Mouse (Mus musculus) heart, adult 9 months (tissue): ENCODE measurements around the gene Hectd4.
A peak's percentile ranks its signal among the peaks of the same experiment; 100 is the strongest.
"Not testable (repeated sequence)": the region's sequence is repeated elsewhere in the genome, so short reads cannot be mapped to it uniquely, and the experiment has no call there.

ENCODE experiments used
- DNase-seq, 2 experiments: peaks; one replicate each; pipeline ENCODE4 v3.0.0; 2022; ENCODE audit warnings: low spot score in 2 of 2

Hectd4 gene

GRCm38 (mm10) chr5:121206540-121206939 is 13.5 kb upstream of the Hectd4 start:
- DNase-seq: no peak

DNA sequence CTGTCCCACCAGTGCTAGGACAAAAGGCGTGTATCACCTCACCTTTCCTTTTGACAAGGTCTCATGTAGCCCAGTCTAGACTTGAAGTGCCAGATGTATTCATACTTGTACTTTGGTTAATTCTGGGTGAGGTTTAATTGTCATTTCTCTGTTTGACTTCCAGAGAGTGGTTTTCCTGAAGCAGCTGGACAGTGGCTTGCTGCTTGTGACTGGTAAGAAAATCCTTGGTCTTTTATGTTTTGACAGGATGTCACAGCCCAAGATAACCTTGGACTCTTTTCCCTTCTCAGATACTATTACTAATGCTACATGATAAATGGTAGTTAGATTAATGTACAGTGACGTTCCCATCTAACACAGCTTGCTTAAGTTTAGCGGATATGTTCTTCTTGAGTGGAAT is 13.0 kb upstream of the Hectd4 start:
- no peak for DNase-seq

- DNase-seq: no peak
Observed at GRCm38 (mm10) chr5:121209755-121210600, 10.0 kb upstream of the Hectd4 start.

- DNase-seq: no peak
Observed at GRCm38 (mm10) chr5:121210601-121210924, 9.5 kb upstream of the Hectd4 start.

GRCm38 (mm10) chr5:121212108-121212507 is 7.9 kb upstream of the Hectd4 start:
- no peak for DNase-seq

DNA sequence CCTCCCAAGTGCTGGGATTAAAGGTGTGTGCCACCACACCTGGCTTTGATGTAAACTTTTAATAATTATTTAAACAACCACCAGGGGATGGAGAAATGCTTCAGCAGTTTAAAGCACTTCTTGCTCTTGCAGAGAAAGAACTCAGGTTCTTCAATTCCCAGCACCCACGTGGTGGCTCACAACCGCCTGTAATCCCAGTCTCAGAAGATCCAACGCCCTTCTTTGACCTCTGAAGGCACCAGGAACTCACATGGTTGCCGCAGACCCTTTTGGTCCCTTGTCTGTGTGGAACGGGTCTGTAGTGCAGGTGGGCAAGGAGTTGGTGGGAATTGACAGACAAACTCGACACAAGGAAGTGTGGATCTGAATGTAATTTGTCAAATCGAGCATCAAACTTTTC is 5.3 kb upstream of the Hectd4 start:
- no peak for DNase-seq

- DNase-seq: peak; percentile 17 to 49
Observed at GRCm38 (mm10) chr5:121215380-121216125, 4.5 kb upstream of the Hectd4 start.

- DNase-seq: no peak
Observed at GRCm38 (mm10) chr5:121216126-121216446, 3.9 kb upstream of the Hectd4 start.

GRCm38 (mm10) chr5:121216584-121217312 is 3.3 kb upstream of the Hectd4 start:
- DNase-seq: not testable (repeated sequence)

DNA sequence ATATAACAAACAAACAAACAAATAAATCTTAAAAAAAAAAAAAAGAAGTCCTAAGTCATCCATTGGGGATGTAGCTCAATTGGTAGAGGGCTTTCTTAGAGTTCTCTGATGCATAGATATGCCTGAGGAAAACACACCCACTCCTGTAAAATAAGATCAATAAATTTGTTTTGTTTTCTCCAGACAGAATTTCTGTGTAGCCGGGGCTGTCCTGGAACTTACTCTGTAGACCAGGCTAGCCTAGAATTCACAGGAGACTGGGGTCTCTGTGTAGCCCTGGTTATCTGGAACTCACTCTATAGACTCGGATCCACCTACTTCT is 2.7 kb upstream of the Hectd4 start:
- DNase-seq: no peak

DNA sequence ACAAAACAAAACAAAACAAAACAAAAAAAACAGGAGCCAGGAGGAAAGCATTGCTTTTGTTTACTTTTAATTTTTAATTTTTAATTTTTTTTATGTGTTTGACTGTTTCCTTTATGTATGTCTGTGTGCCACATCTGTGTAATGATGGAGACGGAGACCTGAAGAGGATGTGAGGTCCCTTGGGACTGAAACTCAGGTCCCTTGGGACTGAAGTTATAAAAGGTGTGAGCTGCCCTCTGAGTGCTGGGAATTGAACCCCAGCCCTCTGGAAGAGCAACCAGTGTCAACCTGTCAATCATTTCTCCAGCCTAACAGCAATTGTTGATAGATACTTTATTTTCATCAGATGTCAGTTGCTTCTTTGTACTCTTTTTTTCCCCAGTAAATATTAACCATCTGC is 829 bp upstream of the Hectd4 start:
- DNase-seq: no peak

DNA sequence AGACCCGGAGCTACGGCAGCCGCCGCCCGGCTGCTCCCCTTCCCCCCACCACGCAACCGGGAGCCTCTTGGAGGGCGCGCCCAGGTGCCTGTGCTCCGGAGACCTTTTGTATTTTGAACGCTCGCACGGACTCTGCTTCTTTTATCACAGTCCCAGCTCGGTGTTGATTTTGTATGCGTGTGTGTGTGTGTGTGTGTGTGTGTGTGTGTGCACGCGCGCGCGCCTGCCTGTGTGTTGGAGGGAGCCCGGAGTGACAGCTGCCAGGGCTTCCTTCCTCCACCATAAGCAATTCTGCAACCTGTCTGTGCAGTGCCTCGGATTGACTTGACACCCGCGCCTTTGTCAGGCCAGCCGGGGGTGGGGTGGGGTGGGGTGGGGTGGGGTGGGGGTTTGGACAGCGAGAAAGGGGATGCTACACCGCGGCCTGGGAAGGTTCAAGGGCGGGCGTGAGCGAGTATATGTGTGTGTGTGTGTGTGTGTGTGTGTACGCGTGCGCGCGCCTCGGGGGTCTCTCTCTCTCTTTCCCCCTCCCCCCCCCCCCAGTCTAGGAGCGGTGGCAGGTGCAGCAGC is 798 bp downstream of the Hectd4 start:
- no peak for DNase-seq

DNA sequence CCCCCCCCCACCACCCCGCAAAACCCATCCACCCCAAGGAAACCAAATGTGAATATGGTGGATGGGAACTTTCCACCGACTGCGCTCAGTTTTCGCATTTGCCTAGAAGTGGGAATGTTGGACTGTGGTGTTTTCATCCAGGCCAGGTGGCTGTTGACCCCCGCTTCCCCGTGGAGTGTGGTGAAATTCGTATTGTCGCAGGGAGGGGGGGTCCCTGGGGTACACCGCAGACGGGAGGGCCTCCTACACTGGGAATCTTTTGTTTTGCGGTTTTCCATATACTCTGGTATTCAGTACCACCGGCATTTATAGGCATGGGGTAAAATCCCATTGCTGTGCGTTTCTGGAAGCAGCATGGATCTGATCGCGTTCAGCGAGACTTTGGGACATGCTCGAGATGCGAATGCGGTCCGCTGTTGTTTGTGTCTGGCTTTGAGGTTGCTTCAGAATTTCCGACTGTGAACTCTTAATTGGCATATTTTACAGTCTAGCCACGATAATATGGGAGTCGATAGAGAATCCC is 1.4 kb downstream of the Hectd4 start:
- DNase-seq: no peak

DNA sequence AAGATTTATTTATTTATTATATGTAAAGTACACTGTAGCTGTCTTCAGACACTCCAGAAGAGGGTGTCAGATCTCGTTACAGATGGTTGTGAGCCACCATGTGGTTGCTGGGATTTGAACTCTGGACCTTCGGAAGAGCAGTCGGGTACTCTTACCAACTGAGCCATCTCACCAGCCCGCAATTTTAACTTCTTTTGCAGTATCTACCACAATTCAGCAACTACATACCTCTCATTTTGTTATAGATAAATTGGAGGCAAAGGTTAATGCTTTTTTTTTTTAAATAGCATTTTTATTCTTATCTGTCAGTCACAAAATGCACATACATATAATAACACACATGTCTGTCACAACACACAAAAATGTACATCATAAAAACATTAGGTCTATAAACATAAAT is 4.0 kb downstream of the Hectd4 start:
- not testable (repeated sequence) for DNase-seq

- DNase-seq: no peak
Observed at GRCm38 (mm10) chr5:121224856-121225255, 4.8 kb downstream of the Hectd4 start.

- no peak for DNase-seq
Observed at GRCm38 (mm10) chr5:121225854-121226253, 5.8 kb downstream of the Hectd4 start.

- DNase-seq: no peak
Observed at GRCm38 (mm10) chr5:121226406-121226805, 6.4 kb downstream of the Hectd4 start.

DNA sequence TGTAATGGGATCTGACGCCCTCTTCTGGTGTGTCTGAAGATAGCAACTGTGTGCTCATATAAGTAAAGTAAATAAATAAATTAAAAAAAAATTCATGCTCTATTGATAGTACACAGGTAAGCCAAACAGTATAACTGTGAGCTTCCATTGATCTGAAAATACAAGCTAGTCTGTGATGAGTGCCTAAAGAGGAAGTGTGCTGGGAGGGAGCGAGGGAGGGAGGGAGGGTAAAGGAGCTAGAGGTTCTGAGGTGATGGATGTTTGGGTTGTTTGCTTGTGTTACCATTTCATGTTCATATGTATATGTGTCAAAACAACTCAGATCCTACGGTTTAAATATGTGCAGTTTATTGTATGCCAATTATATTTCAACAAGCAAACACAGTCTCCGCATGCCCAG is 6.8 kb downstream of the Hectd4 start:
- DNase-seq: no peak

DNA sequence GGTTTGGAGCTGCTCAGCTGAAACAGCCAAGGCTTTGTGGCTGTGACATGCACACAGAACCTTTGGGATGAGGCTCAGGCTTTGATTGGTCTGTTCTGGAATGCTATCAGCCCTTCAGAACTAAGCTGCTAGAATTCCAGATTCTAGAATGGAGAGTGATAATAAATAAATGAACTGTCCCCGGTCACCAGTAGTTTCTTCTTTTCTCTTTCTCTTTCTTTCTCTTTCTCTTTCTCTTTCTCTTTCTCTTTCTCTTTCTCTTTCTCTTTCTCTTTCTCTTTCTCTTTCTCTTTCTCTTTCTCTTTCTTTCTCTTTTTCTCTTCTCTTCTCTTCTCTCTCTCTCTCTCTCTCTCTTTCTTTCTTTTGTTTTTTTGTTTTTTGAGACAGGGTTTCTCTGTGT is 7.3 kb downstream of the Hectd4 start:
- not testable (repeated sequence) for DNase-seq

GRCm38 (mm10) chr5:121229182-121229581 is 9.2 kb downstream of the Hectd4 start:
- no peak for DNase-seq

GRCm38 (mm10) chr5:121230811-121231210 is 10.8 kb downstream of the Hectd4 start:
- DNase-seq: no peak

DNA sequence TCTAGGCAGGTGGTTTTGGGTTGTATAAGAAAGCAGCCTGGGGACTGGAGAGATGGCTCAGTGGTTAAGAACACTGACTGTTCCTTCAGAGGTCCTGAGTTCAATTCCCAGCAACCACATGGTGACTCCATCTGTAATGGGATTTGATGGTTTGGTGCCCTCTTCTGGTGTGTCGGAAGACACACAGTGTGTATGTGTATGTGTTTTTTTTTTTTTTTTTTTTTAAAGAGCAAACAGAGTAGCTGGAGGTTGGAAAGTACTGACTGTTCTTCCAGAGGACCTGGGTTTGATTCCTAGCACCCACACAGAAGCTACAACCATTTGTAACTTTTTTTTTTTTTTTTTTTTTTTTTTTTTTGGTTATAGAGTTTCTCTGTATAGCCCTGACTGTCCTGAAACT is 12.8 kb downstream of the Hectd4 start:
- no peak for DNase-seq
